Comparison of ENCODE assay signal across 18 mouse cellular contexts in the genomic region with DNA sequence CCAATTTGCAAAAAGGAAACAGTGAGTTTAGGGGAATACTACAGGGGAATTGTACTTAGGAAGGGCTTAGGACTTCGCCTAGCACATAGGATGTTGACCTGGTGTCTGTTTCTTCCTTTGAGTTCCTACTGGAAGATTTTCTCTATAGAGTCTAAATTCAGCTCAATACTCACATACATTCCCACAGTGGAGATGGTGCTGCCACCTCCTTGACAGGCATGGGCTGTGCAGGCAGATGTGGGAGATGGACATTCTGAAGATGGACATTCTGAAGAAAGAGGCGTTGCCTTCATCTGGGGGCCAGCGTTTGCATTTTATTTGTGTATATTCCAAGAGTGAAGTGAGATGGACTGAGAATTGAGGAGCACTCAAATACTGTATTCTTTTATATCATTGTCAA.
"Had no signal": no experiment of that assay in that cellular context is flagged by ENCODE, and none has a peak within 500 bp of the region (broad histone marks: within the 10 kb centered on the region; RNA-seq: fewer than 3 reads in every experiment).

No protein-coding gene starts in this region.

- H3K27ac ChIP-seq: kidney, embryonic 15.5 days; layer of hippocampus, adult 2 months; limb, embryonic 12.5 days; limb, embryonic 15.5 days; liver, embryonic 13.5 days; midbrain, embryonic 10.5 days; neural tube, embryonic 12.5 days; neural tube, embryonic 15.5 days had no signal

- DNase-seq: kidney, adult 18-20 months; kidney, postnatal 14 days; layer of hippocampus, adult 9-11 months; liver, embryonic 13.5 days; lung, adult 2 months; lung, postnatal 36 days; midbrain, embryonic 14.5 days; right cerebral cortex, adult 18-20 months; right cerebral cortex, postnatal 14 days; right cerebral cortex, postnatal 4 days had no signal

- H3K4me3 ChIP-seq: kidney, embryonic 15.5 days; layer of hippocampus, adult 2 months; limb, embryonic 12.5 days; limb, embryonic 15.5 days; liver, embryonic 13.5 days; megakaryocyte, embryonic 14.5 days; midbrain, embryonic 10.5 days; neural tube, embryonic 12.5 days; neural tube, embryonic 15.5 days had no signal

- H3K9ac ChIP-seq: kidney, embryonic 15.5 days; limb, embryonic 12.5 days; limb, embryonic 15.5 days; liver, embryonic 13.5 days; neural tube, embryonic 12.5 days; neural tube, embryonic 15.5 days had no signal

- H3K4me1 ChIP-seq: kidney, embryonic 15.5 days; limb, embryonic 15.5 days; liver, embryonic 13.5 days; midbrain, embryonic 10.5 days; neural tube, embryonic 12.5 days; neural tube, embryonic 15.5 days had no signal

- H3K27me3 ChIP-seq: kidney, embryonic 15.5 days; limb, embryonic 12.5 days; limb, embryonic 15.5 days; liver, embryonic 13.5 days; megakaryocyte, embryonic 14.5 days; neural tube, embryonic 12.5 days; neural tube, embryonic 15.5 days had no signal

- H3K36me3 ChIP-seq: kidney, embryonic 15.5 days; liver, embryonic 13.5 days; neural tube, embryonic 12.5 days; neural tube, embryonic 15.5 days had no signal

- H3K4me2 ChIP-seq: kidney, embryonic 15.5 days; limb, embryonic 12.5 days; limb, embryonic 15.5 days; liver, embryonic 13.5 days; neural tube, embryonic 12.5 days; neural tube, embryonic 15.5 days had no signal

- H3K9me3 ChIP-seq: kidney, embryonic 15.5 days; limb, embryonic 12.5 days; limb, embryonic 15.5 days; liver, embryonic 13.5 days; megakaryocyte, embryonic 14.5 days; midbrain, embryonic 10.5 days; neural tube, embryonic 12.5 days; neural tube, embryonic 15.5 days had no signal
